Mouse (Mus musculus) stomach, adult 2 months (tissue): ENCODE data around the gene Mmgt2. TPM values are rescaled to one million over a fixed set of nuclear protein-coding genes. Genes with fewer than 3 reads are reported as not detected.

Experiments
- polyA plus RNA-seq: library from polyadenylated mRNA; depleted of rRNA; stranded (reverse); fragments of >200 nt; gene quantifications from 2 replicates; pipeline ENCODE4 v1.2.3, GENCODE M21; 2012; rRNA removed

The Mmgt2 gene
- 12.0 and 30.3 TPM in 2 replicates for polyA plus RNA-seq

DNA sequence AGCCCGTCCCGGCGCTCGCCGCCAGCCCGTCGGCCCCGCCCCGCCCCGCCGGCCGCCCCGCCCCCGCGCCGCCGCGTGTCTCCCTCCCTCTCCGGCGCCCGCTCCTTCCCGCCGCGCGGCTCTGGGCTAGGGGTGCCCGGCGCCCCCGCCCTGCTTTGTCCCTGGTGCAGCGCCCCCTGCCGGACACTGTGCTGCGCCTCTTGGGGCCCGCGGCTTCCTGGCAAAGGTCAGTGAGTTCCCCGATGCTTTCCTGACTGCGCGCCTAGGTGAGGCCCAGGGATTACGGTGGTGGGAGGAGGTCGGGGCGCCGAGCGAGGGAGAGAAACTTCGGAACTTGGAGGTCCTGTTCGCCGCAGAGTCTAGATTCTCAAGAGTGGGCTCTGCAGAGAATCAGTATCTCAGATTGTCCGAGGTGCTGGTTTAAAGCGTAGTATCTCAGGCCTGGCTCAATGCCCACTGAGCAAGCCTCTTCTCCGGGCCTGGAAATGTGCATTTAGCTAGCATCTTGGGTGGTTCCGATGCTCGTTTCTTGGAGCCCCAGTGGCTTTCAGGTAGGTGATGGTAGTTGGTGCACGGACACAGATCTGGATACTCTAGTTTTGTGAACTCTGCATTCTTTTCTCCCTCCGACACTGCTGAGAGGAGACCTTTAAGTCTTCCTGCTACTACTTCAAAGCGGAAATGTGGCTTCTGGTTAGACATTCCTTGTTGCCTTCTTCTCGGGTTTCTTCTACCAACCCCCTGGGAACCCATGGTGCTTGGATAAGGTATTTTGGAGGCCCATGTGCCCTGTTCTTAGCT lies at the start of gene Mmgt2:
Mmgt2 (plus strand) TSS at position 74 of the 801 bp plus-strand sequence.

DNA sequence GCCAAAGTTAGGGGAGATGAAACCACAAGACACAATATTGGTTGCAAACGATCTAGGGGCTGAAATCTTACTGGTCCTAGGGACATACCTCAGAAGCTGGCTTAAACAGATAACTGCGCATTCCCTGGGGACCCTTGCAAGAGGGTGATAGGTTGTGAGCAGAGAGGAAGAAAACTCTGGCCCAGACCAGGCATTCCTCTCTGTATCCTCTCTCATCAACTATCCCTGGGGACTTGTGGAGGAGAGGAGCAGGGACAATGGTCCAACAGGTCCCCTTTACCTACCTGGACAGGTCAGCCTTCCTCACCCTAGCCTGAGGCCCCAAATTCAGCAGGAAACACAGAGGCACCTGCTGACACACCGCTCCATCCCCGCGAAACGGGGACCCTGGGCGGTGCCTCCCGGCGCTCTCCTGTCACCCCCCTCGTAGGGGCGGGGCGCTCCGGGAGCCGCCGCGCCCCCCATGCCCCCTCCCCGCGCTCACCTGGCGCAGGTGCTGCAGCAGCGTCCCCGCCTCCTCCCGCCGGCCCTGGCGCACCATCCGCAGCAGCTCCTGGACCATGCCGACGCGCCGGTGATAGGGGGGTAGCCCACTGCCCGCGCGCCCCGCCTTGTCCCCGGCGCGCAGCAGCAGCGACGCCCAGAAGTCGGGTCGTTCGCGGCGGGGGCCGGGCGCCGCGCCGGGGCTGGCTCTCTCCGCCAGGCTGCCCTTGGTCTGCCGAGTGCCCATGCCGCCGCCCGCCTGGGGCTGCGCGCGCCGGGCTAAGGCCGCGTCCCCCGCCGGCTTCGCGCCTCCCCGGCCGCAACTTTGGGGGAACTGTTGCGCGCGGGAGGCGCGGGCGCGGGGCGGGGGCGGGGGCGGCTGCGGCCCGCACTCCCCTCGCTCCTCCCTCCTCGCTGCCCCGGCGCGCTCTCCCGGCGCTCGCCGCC lies 538 bp upstream of the Mmgt2 start, which contains the start of gene Lrrc75a:
Lrrc75a (minus strand) TSS at position 863 of the 930 bp plus-strand sequence.

Other genes starting within 250 kb of the Mmgt2 start
- 1.4 and 1.8 TPM in 2 replicates for gene Pigl, start 190.2 kb upstream of the Mmgt2 start, polyA plus RNA-seq
- gene Ncor1, start 190.1 kb upstream of the Mmgt2 start, polyA plus RNA-seq: 20.5 and 24.9 TPM in 2 replicates
- 19.0 and 30.2 TPM in 2 replicates for gene Cenpv, start 109.4 kb upstream of the Mmgt2 start, polyA plus RNA-seq
- 505 and 573 TPM in 2 replicates for gene Ubb, start 97.5 kb upstream of the Mmgt2 start, polyA plus RNA-seq
- gene Trpv2, start 74.2 kb upstream of the Mmgt2 start, polyA plus RNA-seq: 7.1 and 8.1 TPM in 2 replicates
- gene Lrrc75a, start 141 bp upstream of the Mmgt2 start, polyA plus RNA-seq: 14.8 and 19.3 TPM in 2 replicates
- 0.11 and 0.39 TPM in 2 replicates for gene Zfp287, start 83.2 kb downstream of the Mmgt2 start, polyA plus RNA-seq
- gene Gm10428, start 104.4 kb downstream of the Mmgt2 start, polyA plus RNA-seq: not detected in 2 replicates
- gene Zfp286, start 140.8 kb downstream of the Mmgt2 start, polyA plus RNA-seq: 0.06 and 0.11 TPM in 2 replicates
- gene Trim16, start 171.6 kb downstream of the Mmgt2 start, polyA plus RNA-seq: 6.8 and 7.9 TPM in 2 replicates
- 0.13 and 0.23 TPM in 2 replicates for gene Fbxw10, start 198.4 kb downstream of the Mmgt2 start, polyA plus RNA-seq
- gene Tvp23b, start 230.8 kb downstream of the Mmgt2 start, polyA plus RNA-seq: 1.9 and 2.7 TPM in 2 replicates